Mouse (Mus musculus) lung, adult 2 months (tissue): ENCODE measurements around the gene Afap1l2. TPM values are rescaled to one million over a fixed set of nuclear protein-coding genes. Genes with fewer than 3 reads are reported as not detected.
A peak's percentile ranks its signal among the peaks of the same experiment; 100 is the strongest.

Experiments
- DNase-seq: peaks from one replicate; pipeline ENCODE4 v3.0.0; 2022
- H3K4me1 ChIP-seq: fragments of 200-500 bp; 2 replicates; pipeline ENCODE4 v1.6.1; 2011; ENCODE audit warnings: low read length; ENCODE audit not compliant: control insufficient read depth, insufficient read depth
- H3K4me3 ChIP-seq: fragments of 200-500 bp; replicated peaks from 2 replicates; pipeline ENCODE3; 2011; ENCODE audit warnings: low read depth, mild to moderate bottlenecking, control low read depth, low read length; ENCODE audit errors: extremely low read depth
- CTCF ChIP-seq: fragments of 200-500 bp; IDR thresholded peaks from 2 replicates; pipeline ENCODE4 v1.5.1; 2011; ENCODE audit warnings: mild to moderate bottlenecking, low read length, control low read depth; ENCODE audit not compliant: insufficient read depth
- POLR2A ChIP-seq: fragments of 200-500 bp; IDR thresholded peaks from 2 replicates; pipeline ENCODE4 v1.6.1; 2011; ENCODE audit warnings: low read depth, mild to moderate bottlenecking, control low read depth, low read length, borderline replicate concordance; ENCODE audit errors: extremely low read depth
- WGBS: fragments of 180-500 bp; shearing (Covaris S2); methylation state at CpG from one replicate; pipeline ENCODE4 v1.1.7; 2018; 5-methylcytosine and 5-hydroxymethylcytosine counted together
- polyA plus RNA-seq: library from polyadenylated mRNA; depleted of rRNA; stranded (reverse); fragments of >200 nt; gene quantifications from 2 replicates; pipeline ENCODE4 v1.2.3, GENCODE M21; 2012

The Afap1l2 gene
- polyA plus RNA-seq, 1 experiment, result 10.0 TPM

DNA sequence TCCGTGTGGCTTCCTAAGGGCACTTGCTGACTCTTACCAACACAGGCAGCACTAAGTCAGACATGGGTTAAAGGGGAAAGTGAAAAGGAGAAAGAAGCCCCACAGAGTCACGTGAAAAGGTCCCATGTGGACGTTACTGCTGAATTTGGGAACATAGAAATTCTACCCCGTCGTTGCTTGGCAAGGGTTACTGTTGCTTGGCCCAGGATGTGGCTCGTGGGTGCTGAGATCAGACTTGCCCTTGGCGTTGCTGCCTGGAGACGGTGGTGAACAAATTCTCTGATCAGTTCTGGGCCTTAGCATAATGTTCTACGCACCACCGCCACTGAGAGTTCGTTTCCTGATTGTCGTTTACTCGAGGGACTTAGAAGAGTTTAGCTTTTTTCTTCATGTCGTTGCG, 28.8 kb upstream of the Afap1l2 start:
- H3K4me3 ChIP-seq, result no peak overlapping the region
- no peak for TF ChIP-seq POLR2A
- no peak for TF ChIP-seq CTCF
- no peaks in the 10 kb centered on the region for H3K4me1 ChIP-seq
- 88% methylated on average over 15 of the region's 15 CpGs for WGBS
- no peak for DNase-seq

DNA sequence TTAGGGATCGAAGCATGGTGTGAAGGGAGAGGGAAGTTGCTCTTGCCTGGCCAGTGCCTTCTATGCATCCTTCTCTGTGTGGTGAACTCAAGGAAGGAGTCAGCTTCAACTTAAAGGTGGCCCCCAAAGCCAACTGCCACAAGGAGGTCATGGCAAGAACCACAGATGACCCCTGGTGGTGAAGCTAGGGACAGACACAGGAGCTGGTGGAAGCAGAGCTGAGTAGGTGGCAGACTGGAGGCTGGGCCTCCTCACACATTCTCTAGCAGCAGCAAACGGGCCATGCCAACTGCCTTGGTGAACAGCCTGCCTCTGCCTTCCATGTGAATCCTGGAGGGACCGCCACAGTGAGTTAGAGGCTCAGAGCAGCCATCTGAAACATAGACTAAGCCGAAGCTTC, 23.6 kb upstream of the Afap1l2 start:
- Histone ChIP-seq H3K4me1 (peaks cover 24% of the 10 kb centered on the region), H3K4me3 (no peak overlapping the region)
- peak; percentile 8; the same call in 1 of the 2 replicates for TF ChIP-seq POLR2A
- TF ChIP-seq CTCF, result peak; percentile 89
- 64% methylated on average over 4 of the region's 4 CpGs for WGBS
- DNase-seq, result peak; percentile 63

DNA sequence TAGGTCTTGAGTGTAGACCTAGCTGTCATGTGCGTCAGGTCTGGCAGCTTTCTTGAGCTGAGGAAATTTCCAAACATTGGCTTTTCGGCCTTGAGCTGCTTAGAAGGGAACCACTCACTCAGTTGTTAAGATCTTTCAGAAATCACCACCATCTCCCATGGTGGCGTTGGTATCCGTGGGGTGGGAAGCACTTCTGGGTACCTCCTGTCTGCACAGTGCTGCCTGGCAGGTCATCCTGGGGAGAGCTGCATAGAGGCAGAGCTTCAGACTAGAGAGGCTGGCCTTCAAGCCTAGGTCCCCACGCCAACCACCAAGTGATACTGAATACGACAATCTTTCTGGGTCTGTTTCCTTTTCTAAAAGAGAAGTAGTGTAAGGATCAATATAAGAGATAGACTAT, 21.4 kb upstream of the Afap1l2 start:
- TF ChIP-seq POLR2A (no peak), CTCF (no peak)
- no peak for DNase-seq
- WGBS, result 83% methylated on average over 6 of the region's 6 CpGs
- peaks cover 24% of the 10 kb centered on the region for H3K4me1 ChIP-seq
- H3K4me3 ChIP-seq, result no peak overlapping the region

DNA sequence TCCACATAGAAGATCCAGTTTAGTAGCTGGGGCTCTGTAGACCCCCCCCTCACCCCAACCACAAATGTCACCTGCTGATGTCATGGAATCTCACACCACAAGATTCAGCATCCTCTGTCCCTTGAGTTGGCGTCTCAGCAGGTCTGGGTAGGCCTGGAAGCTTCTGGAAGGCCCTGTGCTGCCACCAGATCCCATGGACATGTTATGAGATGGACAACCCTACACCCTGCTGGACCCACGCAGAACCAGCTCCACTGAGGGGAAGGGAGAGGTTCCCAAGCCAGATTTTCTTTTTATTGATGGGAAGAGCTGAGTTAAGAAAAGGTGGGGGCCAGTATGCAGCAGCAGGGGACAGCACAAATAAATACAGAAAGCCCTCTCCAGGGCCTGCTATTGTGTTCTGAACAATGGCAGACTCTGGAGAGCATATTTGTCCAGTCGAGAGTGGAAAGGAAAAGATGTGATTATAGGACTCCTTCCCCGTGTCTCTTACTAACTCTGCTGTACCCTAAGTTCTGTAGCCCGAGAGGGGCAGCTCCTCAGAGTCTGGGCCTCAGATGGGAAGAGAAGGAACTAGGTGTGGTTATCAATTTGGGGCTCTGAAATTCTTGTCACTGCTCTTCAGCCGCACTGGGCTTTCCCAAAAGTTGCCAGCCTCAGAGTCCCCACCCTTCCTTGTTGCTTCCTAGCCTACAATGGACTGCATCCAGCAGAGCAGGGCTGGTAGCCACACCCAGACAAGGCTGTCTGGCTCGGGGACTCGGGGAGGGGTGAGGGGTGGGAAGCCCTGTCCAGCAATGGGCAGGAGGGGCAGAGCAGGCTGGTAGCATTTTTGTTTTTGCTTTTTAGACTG, 20.5 kb upstream of the Afap1l2 start:
- peak; percentile 23 for DNase-seq
- WGBS, result 28% methylated on average over 8 of the region's 8 CpGs
- no peak overlapping the region for H3K4me3 ChIP-seq
- TF ChIP-seq CTCF (peak; percentile 22; the same call in 1 of the 2 replicates), POLR2A (0 out of 2 replicates have a peak, but pooled peaks have one; percentile 1)
- peaks cover 24% of the 10 kb centered on the region for H3K4me1 ChIP-seq

DNA sequence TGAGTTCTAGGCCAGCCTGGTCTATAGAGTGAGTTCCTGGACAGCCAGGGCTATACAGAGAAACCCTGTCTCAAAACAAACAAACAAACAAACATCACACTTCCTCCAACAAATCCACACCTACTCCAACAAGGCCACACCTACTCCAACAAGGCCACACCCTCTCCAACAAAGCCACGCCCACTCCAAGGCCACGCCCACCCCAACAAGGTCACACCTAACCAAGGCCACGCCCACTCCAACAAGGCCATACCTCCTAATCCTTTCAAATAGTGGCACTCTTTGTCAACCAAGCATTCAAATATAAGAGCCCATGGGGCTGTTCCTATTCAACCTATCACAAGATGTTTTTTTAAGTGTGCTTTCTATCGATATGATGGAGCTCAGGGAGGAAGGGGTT, 18.5 kb upstream of the Afap1l2 start:
- TF ChIP-seq CTCF, result no peak
- TF ChIP-seq POLR2A, result no peak
- Histone ChIP-seq H3K4me3 (no peak overlapping the region), H3K4me1 (peaks cover 22% of the 10 kb centered on the region)
- WGBS, result 62% methylated on average over 4 of the region's 4 CpGs
- DNase-seq, result no peak

DNA sequence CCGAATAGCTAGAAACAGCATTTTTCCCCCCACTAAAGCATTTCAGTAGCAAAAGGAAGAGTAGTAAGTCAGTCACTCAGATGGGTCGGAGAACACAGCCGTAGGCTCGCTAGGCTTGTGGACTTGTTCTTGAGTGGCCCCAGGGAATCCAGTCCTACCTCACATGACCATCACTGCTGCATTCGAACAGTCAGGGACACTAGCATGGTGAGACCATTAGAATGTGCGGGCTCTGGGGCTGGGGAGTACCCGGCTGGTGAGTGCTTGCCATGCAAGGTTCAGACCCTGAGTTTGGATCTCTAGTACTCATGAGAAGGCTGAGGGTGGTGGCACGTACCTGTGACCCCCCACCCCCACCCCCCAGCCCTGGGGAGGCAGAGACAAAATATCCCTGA, 9.8 kb upstream of the Afap1l2 start:
- no peak for DNase-seq
- Histone ChIP-seq H3K4me1 (peaks cover 2% of the 10 kb centered on the region; the same call in 1 of the 2 replicates), H3K4me3 (no peak overlapping the region)
- TF ChIP-seq POLR2A (no peak), CTCF (no peak)
- 67% methylated on average over 8 of the region's 8 CpGs for WGBS

DNA sequence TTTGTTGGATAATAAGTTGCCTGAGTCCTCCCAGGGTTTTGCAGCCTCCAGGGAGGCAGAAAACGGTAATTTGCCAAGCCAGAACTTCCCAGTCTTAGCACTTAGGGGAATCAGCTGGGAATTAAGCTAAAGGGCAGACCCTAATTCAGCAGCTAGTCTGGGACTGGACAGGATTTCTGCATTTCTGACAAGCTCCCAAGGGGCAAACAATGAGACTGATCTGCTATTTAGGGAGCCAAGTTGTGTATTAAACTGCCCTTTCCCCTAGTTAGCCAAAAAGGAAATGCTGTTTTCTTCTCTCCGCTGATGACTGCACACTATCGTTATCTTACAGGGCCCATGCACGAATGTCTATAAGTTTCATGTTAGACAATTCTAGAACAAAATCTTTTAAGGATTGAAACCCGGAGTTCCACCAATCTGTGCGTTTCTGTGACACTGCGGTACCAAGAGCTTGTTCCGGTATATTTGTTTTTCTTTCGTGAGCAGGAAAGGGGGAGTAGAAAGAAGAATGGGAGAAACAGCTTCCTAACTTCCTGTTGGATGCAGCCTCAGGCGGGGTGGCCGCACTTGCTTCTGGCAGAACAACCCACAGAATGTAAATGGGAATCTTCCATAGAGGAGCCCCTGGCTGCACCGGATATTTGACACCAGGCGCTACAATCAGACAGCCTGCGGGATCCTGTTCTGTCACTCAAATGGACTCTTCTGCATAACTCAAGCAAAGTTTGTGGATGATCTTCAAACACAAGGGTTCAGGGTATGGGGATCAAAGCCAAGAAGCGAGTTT, 9.2 kb upstream of the Afap1l2 start:
- H3K4me1 ChIP-seq, result peaks cover 2% of the 10 kb centered on the region; the same call in 1 of the 2 replicates
- peak overlapping the region; percentile 20 for H3K4me3 ChIP-seq
- DNase-seq, result no peak
- WGBS, result 15% methylated on average over 15 of the region's 15 CpGs
- no peak for TF ChIP-seq POLR2A
- no peak for TF ChIP-seq CTCF

DNA sequence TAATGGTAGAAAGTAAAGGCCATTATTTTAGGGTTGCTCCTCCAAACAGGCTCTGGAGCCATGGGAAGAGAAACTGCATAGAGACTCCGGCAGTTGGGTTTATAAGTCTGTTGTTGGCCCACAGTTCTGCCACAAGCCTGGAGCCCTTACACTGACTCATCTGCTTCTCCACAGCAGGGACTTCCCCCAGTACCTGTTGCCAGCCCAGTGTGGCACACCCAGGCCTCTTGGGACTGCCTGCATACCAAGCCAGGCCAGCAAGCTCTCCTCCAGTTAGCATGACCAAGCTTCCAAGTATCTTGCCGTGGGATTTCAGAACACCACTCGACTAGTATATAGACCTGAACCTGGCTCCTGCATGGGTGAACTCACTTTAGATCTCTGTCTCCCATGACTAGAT, 6.8 kb upstream of the Afap1l2 start:
- DNase-seq, result no peak

DNA sequence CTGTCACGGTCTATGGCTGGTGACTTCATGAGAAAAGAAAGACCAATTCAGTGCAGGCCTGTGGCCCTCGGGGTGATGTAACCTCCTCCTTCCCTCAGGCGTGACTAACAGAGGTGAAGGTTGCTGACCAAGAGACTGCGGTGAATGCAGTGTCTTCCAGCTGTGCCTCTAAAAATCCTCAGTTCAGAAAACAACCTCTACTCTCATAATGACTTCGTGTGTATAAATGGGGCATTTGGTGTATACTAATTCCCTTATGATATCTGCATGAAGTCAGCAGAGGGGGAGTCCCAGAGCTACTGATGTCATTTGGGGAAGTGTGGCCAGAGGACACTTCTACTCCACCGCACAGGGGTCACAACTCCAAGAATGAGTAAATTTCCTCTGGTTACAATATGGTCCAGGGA, 5.2 kb upstream of the Afap1l2 start:
- H3K4me1 ChIP-seq, result peaks cover 2% of the 10 kb centered on the region; the same call in 1 of the 2 replicates
- TF ChIP-seq POLR2A (no peak), CTCF (no peak)
- WGBS, result 71% methylated on average over 6 of the region's 6 CpGs
- DNase-seq, result no peak
- no peak overlapping the region for H3K4me3 ChIP-seq

More for the DNA sequence above, 6.8 kb upstream of the Afap1l2 start:
- H3K4me3 ChIP-seq, result no peak overlapping the region
- 59% methylated on average over 3 of the region's 3 CpGs for WGBS
- no peak for TF ChIP-seq CTCF
- TF ChIP-seq POLR2A, result no peak
- H3K4me1 ChIP-seq, result peaks cover 2% of the 10 kb centered on the region; the same call in 1 of the 2 replicates

DNA sequence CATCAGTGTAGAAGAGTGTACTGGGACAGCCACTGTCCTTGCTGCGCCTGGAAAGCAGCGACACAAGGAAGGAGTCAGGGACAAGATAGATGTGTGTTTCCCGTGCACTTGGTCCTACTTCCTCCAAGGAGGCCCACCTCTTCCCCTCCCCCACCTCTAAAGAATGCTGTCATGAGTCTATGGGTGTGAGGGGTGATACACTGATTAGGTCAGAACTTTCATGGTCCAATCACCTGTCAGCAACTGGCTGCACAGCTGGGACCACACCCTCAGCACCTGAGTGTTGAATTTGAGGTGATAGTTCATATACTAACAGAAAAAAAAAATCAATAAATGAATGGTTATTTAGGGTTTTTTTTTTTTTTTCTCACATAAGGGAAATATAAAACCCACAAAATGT, 4.0 kb upstream of the Afap1l2 start:
- Histone ChIP-seq H3K4me1 (peaks cover 2% of the 10 kb centered on the region; the same call in 1 of the 2 replicates), H3K4me3 (no peak overlapping the region)
- no peak for DNase-seq
- no peak for TF ChIP-seq POLR2A
- TF ChIP-seq CTCF, result no peak
- WGBS, result 50% methylated on average over 3 of the region's 3 CpGs
